Mouse (Mus musculus): ENCODE data around the gene Mrpl1. TPM values are rescaled to one million over a fixed set of nuclear protein-coding genes. Genes with fewer than 3 reads are reported as not detected.

Gene Mrpl1
- polyA plus RNA-seq (2016; fragmentation: Nextera tagmentation; extraction: Ambion mirVana), result 19.4 and 19.7 TPM in 2 replicates

GRCm38 (mm10) chr5:96209459-96209858, at the start of gene Mrpl1:
Gene Mrpl1 (plus strand): TSS chr5:96209493.
- DNase-seq (ENCODE audit: low spot score), result peak; percentile 41
- Histone ChIP-seq H3K4me1 (replicated peaks) (peaks cover 15% of the 10 kb centered on the region), H3K27me3 (ENCODE audit: insufficient read depth, poor library complexity, severe bottlenecking) (no peaks in the 10 kb centered on the region), H3K4me3 (peak within 1 kb of the TSS; percentile 80), H3K36me3 (peaks cover 8% of the 10 kb centered on the region; the same call in 1 of the 2 replicates), H3K27ac (peak within 1 kb of the TSS; percentile 88), H3K9me3 (no peaks in the 10 kb centered on the region)
- WGBS, result 4% methylated on average over 17 of the region's 17 CpGs

GRCm38 (mm10) chr5:96160467-96161262, 48.6 kb upstream of the Mrpl1 start:
- H3K36me3 ChIP-seq, result no peaks in the 10 kb centered on the region
- peaks cover 22% of the 10 kb centered on the region for H3K4me1 ChIP-seq (replicated peaks)
- H3K27me3 ChIP-seq (ENCODE audit: insufficient read depth, poor library complexity, severe bottlenecking), result no peaks in the 10 kb centered on the region
- H3K27ac ChIP-seq, result peak overlapping the region; percentile 99
- H3K4me3 ChIP-seq, result peak overlapping the region; percentile 93
- peak; percentile 45 for DNase-seq (ENCODE audit: low spot score)
- under 1% methylated on average over 50 of the region's 50 CpGs for WGBS
- H3K9me3 ChIP-seq, result no peaks in the 10 kb centered on the region

DNA sequence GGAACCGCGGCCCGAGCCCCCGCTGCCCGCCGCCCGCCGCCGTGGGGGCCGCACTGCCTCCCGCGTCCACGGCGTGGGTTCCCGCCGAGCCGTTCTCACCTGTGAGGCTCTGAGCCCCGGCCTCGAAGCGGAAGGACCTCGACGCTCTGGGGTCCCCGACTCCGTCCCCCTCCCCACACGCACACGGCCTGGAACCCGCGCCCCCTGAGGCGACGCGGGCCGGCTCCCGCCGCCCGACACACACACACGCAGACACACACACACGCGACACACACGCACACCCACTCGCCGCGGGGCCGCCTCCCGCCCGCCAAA, 48.1 kb upstream of the Mrpl1 start:
- peak overlapping the region; percentile 93 for H3K4me3 ChIP-seq
- no peaks in the 10 kb centered on the region for H3K27me3 ChIP-seq (ENCODE audit: insufficient read depth, poor library complexity, severe bottlenecking)
- peak overlapping the region; percentile 99 for H3K27ac ChIP-seq
- WGBS, result under 1% methylated on average over 45 of the region's 45 CpGs
- no peaks in the 10 kb centered on the region for H3K9me3 ChIP-seq
- H3K36me3 ChIP-seq, result no peaks in the 10 kb centered on the region
- no peak for DNase-seq (ENCODE audit: low spot score)
- peaks cover 22% of the 10 kb centered on the region for H3K4me1 ChIP-seq (replicated peaks)

DNA sequence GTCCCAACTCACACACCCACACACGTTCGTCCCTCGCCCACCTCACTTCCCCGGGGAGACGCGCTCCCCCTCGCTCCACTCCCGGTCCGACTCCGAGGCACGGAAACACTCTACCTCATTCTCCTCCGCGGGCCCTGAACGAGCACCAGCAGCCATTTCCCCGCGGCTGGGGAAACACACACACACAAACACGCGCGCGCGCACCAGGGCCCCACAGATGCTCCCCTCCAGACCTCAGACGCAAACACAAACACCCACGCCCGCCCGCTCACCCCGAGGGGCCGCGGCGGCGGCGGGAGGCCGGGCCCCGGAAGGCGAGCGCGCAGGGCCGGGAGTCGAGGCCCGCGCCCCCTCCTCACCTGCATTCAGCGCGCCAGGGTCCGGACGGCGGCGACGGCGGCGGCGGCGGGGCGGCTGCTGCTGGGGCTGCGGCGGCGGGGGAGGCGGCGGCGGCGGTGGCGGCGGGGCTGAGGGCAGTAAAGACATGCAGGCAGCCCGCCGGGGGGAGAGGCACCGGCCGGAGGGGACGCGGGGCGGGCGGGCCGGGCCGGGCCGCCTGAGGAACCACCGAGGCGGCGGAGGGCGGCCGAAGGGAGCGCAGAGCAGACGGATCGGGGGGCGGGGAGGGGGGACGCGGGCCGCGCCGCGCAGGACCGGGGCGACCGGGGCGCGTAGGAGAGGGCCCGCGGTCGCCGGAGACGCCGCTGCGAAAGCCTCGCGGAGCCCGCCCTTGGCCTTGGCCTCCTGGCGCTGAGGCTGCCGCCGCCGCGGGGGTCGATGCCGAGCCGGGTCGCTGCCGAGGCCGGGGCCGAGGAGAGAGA, 47.5 kb upstream of the Mrpl1 start:
- Histone ChIP-seq H3K4me1 (replicated peaks) (peaks cover 22% of the 10 kb centered on the region), H3K9me3 (no peaks in the 10 kb centered on the region), H3K27ac (peak overlapping the region; percentile 99), H3K27me3 (ENCODE audit: insufficient read depth, poor library complexity, severe bottlenecking) (no peaks in the 10 kb centered on the region), H3K4me3 (peak overlapping the region; percentile 93), H3K36me3 (no peaks in the 10 kb centered on the region)
- DNase-seq (ENCODE audit: low spot score), result peak; percentile 66
- WGBS, result under 1% methylated on average over 113 of the region's 114 CpGs

GRCm38 (mm10) chr5:96162399-96163331, 46.6 kb upstream of the Mrpl1 start:
- under 1% methylated on average over 56 of the region's 56 CpGs for WGBS

GRCm38 (mm10) chr5:96163396-96164020, 45.8 kb upstream of the Mrpl1 start:
- Histone ChIP-seq H3K4me1 (replicated peaks) (peaks cover 22% of the 10 kb centered on the region), H3K4me3 (peak overlapping the region; percentile 93), H3K9me3 (no peaks in the 10 kb centered on the region), H3K36me3 (no peaks in the 10 kb centered on the region), H3K27me3 (ENCODE audit: insufficient read depth, poor library complexity, severe bottlenecking) (no peaks in the 10 kb centered on the region), H3K27ac (peak overlapping the region; percentile 99)
- DNase-seq (ENCODE audit: low spot score), result no peak
- WGBS, result 0% methylated on average over 1 of the region's 1 CpGs

More at GRCm38 (mm10) chr5:96162399-96163331, 46.6 kb upstream of the Mrpl1 start:
- peaks cover 22% of the 10 kb centered on the region for H3K4me1 ChIP-seq (replicated peaks)
- peak; percentile 89 for DNase-seq (ENCODE audit: low spot score)
- H3K4me3 ChIP-seq, result peak overlapping the region; percentile 93
- H3K27me3 ChIP-seq (ENCODE audit: insufficient read depth, poor library complexity, severe bottlenecking), result no peaks in the 10 kb centered on the region
- H3K27ac ChIP-seq, result peak overlapping the region; percentile 99
- H3K9me3 ChIP-seq, result no peaks in the 10 kb centered on the region
- no peaks in the 10 kb centered on the region for H3K36me3 ChIP-seq

GRCm38 (mm10) chr5:96164021-96164411, 45.3 kb upstream of the Mrpl1 start, which contains the start of gene Cnot6l:
Gene Cnot6l (minus strand): TSS chr5:96164171.
- DNase-seq (ENCODE audit: low spot score), result peak; percentile 13
- H3K27ac ChIP-seq, result peak within 1 kb of the TSS; percentile 99
- H3K27me3 ChIP-seq (ENCODE audit: insufficient read depth, poor library complexity, severe bottlenecking), result no peaks in the 10 kb centered on the region
- H3K4me1 ChIP-seq (replicated peaks), result peaks cover 22% of the 10 kb centered on the region
- 52% methylated on average over 5 of the region's 5 CpGs for WGBS
- H3K36me3 ChIP-seq, result no peaks in the 10 kb centered on the region
- no peaks in the 10 kb centered on the region for H3K9me3 ChIP-seq
- H3K4me3 ChIP-seq, result peak within 1 kb of the TSS; percentile 93

DNA sequence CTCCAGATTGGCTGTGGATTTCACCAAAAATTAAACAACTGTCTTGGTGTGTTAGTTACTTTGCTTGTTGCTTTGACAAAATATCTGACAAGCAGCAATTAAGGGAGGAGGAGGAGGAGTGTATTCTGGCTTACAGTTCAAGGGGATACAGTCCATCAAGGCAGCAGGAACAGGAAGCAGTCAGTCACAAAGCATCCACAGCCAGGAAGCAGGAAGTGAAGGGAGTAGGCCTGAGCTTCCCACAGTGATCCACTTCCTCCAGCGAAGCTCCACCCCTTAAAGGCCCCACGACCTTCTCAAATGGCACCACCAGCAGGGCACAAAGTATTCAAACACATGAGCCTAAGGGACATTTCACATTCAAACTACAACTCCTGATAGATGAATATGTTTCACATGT, 42.5 kb upstream of the Mrpl1 start:
- Histone ChIP-seq H3K27me3 (ENCODE audit: insufficient read depth, poor library complexity, severe bottlenecking) (no peaks in the 10 kb centered on the region), H3K36me3 (no peaks in the 10 kb centered on the region), H3K4me1 (replicated peaks) (peaks cover 10% of the 10 kb centered on the region; the same call in 1 of the 2 replicates), H3K27ac (no peak overlapping the region), H3K9me3 (no peaks in the 10 kb centered on the region), H3K4me3 (no peak overlapping the region)
- no peak for DNase-seq (ENCODE audit: low spot score)
- 83% methylated on average over 2 of the region's 2 CpGs for WGBS

- 80% methylated on average over 3 of the region's 3 CpGs for WGBS
- no peaks in the 10 kb centered on the region for H3K9me3 ChIP-seq
- no peaks in the 10 kb centered on the region for H3K4me1 ChIP-seq (replicated peaks)
- no peak overlapping the region for H3K4me3 ChIP-seq
- no peaks in the 10 kb centered on the region for H3K36me3 ChIP-seq
- H3K27ac ChIP-seq, result no peak overlapping the region
- no peaks in the 10 kb centered on the region for H3K27me3 ChIP-seq (ENCODE audit: insufficient read depth, poor library complexity, severe bottlenecking)
- DNase-seq (ENCODE audit: low spot score), result no peak
Measured at GRCm38 (mm10) chr5:96170443-96170842, 38.9 kb upstream of the Mrpl1 start.

DNA sequence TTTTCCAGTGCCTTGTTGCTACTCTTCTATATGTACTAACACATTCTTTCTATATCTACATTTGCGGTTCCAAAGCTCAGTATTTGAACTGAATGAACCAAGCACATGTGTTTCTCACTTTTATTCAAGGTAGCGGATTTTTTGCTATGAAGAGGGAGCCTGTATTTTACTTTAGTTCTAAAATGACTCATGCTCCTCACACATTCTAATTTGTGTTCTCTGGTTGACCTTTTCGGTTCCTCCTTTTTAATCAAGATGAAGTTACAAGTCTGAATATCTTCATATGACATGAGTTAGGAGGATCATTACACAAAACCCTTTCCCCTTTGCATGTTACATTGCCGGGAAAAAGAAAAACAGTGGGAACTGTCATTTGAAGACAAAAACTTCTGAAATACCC, 37.5 kb upstream of the Mrpl1 start:
- WGBS, result 90% methylated on average over 4 of the region's 4 CpGs
- DNase-seq (ENCODE audit: low spot score), result no peak
- H3K36me3 ChIP-seq, result no peaks in the 10 kb centered on the region
- H3K27me3 ChIP-seq (ENCODE audit: insufficient read depth, poor library complexity, severe bottlenecking), result no peaks in the 10 kb centered on the region
- no peaks in the 10 kb centered on the region for H3K9me3 ChIP-seq
- no peaks in the 10 kb centered on the region for H3K4me1 ChIP-seq (replicated peaks)
- no peak overlapping the region for H3K27ac ChIP-seq
- no peak overlapping the region for H3K4me3 ChIP-seq

DNA sequence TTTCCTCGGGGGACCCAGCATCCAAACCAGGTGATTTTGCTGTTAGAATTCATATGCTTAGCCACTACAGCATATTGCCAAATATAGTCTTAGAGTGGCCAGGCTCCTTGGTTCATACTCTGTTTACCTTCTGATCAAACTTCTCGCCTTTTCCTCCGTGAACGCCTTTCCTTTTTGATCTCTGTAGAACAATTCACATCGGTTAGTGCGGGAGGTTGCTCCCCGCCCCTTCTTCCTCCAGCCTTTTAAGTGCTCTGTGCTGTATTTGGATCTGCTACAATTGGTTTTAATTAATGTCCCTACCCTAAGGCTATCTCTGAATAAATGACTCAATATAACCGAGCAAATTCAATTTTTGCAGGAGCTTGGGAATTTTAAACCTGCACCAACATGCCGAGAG, 33.2 kb upstream of the Mrpl1 start:
- no peak for DNase-seq (ENCODE audit: low spot score)

GRCm38 (mm10) chr5:96176879-96177358, 32.4 kb upstream of the Mrpl1 start:
- WGBS, result 79% methylated on average over 11 of the region's 11 CpGs
- Histone ChIP-seq H3K27me3 (ENCODE audit: insufficient read depth, poor library complexity, severe bottlenecking) (no peaks in the 10 kb centered on the region), H3K4me3 (no peak overlapping the region), H3K4me1 (replicated peaks) (no peaks in the 10 kb centered on the region), H3K27ac (no peak overlapping the region), H3K9me3 (no peaks in the 10 kb centered on the region), H3K36me3 (no peaks in the 10 kb centered on the region)
- DNase-seq (ENCODE audit: low spot score), result no peak

More for the DNA sequence above, 33.2 kb upstream of the Mrpl1 start:
- 75% methylated on average over 9 of the region's 9 CpGs for WGBS
- no peaks in the 10 kb centered on the region for H3K36me3 ChIP-seq
- H3K27me3 ChIP-seq (ENCODE audit: insufficient read depth, poor library complexity, severe bottlenecking), result no peaks in the 10 kb centered on the region
- H3K4me3 ChIP-seq, result no peak overlapping the region
- no peaks in the 10 kb centered on the region for H3K9me3 ChIP-seq
- H3K27ac ChIP-seq, result no peak overlapping the region
- no peaks in the 10 kb centered on the region for H3K4me1 ChIP-seq (replicated peaks)

Data from hindbrain, embryonic 10.5 days (tissue).